In the genomic region with DNA sequence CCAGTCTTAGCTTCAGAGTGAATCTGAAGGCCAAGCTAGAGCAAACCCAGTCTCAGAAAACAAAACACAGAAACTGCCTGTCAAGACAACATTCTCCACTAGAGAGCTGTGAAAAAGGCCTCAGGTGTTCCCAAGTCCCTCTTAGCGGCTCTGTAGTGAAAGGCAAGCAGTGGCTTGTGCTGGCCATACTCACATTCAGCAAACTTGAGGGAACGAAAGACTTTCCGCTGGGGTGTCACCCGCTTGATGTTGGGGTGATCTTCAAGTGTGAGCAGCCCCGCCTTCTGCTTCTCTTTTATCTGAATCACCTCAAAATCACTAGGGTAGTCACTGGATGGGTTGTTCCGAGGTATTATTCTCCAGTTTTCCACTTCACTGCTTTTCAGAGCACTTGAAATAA, we compare ENCODE assay signal across 30 mouse cellular contexts. TPM values are rescaled to one million over a fixed set of nuclear protein-coding genes. Genes with fewer than 3 reads are reported as not detected.
A peak's percentile ranks its signal among the peaks of the same experiment; 100 is the strongest.
DNase-seq lines count a peak whose midpoint lies in the region; ATAC-seq and TF ChIP-seq lines count a peak whose summit lies in the region.
"Had no signal": no experiment of that assay in that cellular context is flagged by ENCODE, and none has a peak within 500 bp of the region (broad histone marks: within the 10 kb centered on the region; RNA-seq: fewer than 3 reads in every experiment).

No protein-coding gene starts in this region.

- no peak for TF ChIP-seq EP300 in stomach, postnatal 0 days (optimal IDR thresholded peaks at IDR 0.05)
- TF ChIP-seq EP300 in ES-Bruce4 (IDR thresholded peaks at IDR 0.05; ENCODE audit: insufficient read depth, low read depth, low read length): no peak

- H3K27me3 ChIP-seq in stomach, embryonic 16.5 days (ENCODE audit: control insufficient read depth, insufficient read depth, low read length): no peaks in the 10 kb centered on the region
- no peaks in the 10 kb centered on the region for H3K27me3 ChIP-seq in stomach, postnatal 0 days (ENCODE audit: control insufficient read depth, insufficient read depth, low read length)
- H3K27me3 ChIP-seq in ES-Bruce4 (ENCODE audit: control insufficient read depth, insufficient read depth, low read length, poor library complexity, severe bottlenecking): no peaks in the 10 kb centered on the region
- no peaks in the 10 kb centered on the region for H3K27me3 ChIP-seq in forebrain, postnatal 0 days (ENCODE audit: insufficient read depth, low read length)
- H3K27me3 ChIP-seq: embryonic facial prominence, embryonic 12.5 days; forebrain, embryonic 12.5 days; heart, embryonic 13.5 days; midbrain, embryonic 15.5 days had no signal

- 91% methylated on average over 6 of the region's 6 CpGs for WGBS in stomach, embryonic 16.5 days
- WGBS in stomach, postnatal 0 days: 83% methylated on average over 6 of the region's 6 CpGs
- 83% methylated on average over 6 of the region's 6 CpGs for WGBS in forebrain, postnatal 0 days

- no peak for ATAC-seq in stomach, embryonic 16.5 days (ENCODE audit: insufficient read depth, low FRiP score)
- ATAC-seq in stomach, postnatal 0 days (ENCODE audit: low FRiP score, low TSS enrichment): no peak
- ATAC-seq in activated CD4-positive, CD25-positive, alpha-beta regulatory T cell, adult 4 months: peak; percentile 34
- ATAC-seq in forebrain, postnatal 0 days: no peak
- ATAC-seq: hindbrain, postnatal 0 days; midbrain, embryonic 15.5 days had no signal

- no peak for DNase-seq in stomach, postnatal 0 days (ENCODE audit: low spot score)
- no peak for DNase-seq in layer of hippocampus, adult 9-11 months
- no peak for DNase-seq in forebrain, postnatal 0 days
- no peak for DNase-seq in B cell, adult 2 months
- DNase-seq: adrenal gland, adult 2 months; cerebellum, adult 18-20 months; cerebellum, postnatal 14 days; gastrocnemius, postnatal 25 days; heart, adult 2 months; heart, postnatal 14 days; kidney, adult 18-20 months; kidney, postnatal 14 days; lung, postnatal 4 days; thymus, postnatal 14 days had no signal

- no peak overlapping the region for H3K9ac ChIP-seq in stomach, embryonic 16.5 days (ENCODE audit: low read length)
- H3K9ac ChIP-seq in stomach, postnatal 0 days (ENCODE audit: low read length): no peak overlapping the region
- H3K9ac ChIP-seq in ES-Bruce4 (ENCODE audit: low read depth, poor library complexity, severe bottlenecking): no peak overlapping the region; the same call in 1 of the 2 replicates
- H3K9ac ChIP-seq in forebrain, postnatal 0 days: no peak overlapping the region
- H3K9ac ChIP-seq: embryonic facial prominence, embryonic 12.5 days; forebrain, embryonic 12.5 days; heart, embryonic 13.5 days; midbrain, embryonic 15.5 days had no signal

- peak overlapping the region; percentile 29; the same call in 1 of the 2 replicates for H3K27ac ChIP-seq in stomach, embryonic 16.5 days (ENCODE audit: low read length)
- no peak overlapping the region for H3K27ac ChIP-seq in stomach, postnatal 0 days (replicated peaks)
- peak overlapping the region; percentile 23 for H3K27ac ChIP-seq in ES-Bruce4 (ENCODE audit: insufficient read depth, low read length)
- no peak overlapping the region for H3K27ac ChIP-seq in forebrain, postnatal 0 days (ENCODE audit: low read depth, low read length)
- H3K27ac ChIP-seq: embryonic facial prominence, embryonic 12.5 days; forebrain, embryonic 12.5 days; heart, adult 2 months; heart, embryonic 13.5 days; hindbrain, postnatal 0 days; midbrain, embryonic 15.5 days had no signal

- TF ChIP-seq CTCF in stomach, postnatal 0 days (IDR thresholded peaks at IDR 0.05; ENCODE audit: low read depth): no peak
- no peak for TF ChIP-seq CTCF in ES-Bruce4 (IDR thresholded peaks at IDR 0.05; ENCODE audit: low read depth, low read length)
- no peak for TF ChIP-seq CTCF in forebrain, postnatal 0 days (IDR thresholded peaks at IDR 0.05; ENCODE audit: low read depth)

- peaks cover 15% of the 10 kb centered on the region for H3K36me3 ChIP-seq in stomach, embryonic 16.5 days (ENCODE audit: control insufficient read depth, insufficient read depth, low read length)
- H3K36me3 ChIP-seq in stomach, postnatal 0 days (ENCODE audit: control insufficient read depth, insufficient read depth, low read length): peaks cover 15% of the 10 kb centered on the region
- H3K36me3 ChIP-seq in ES-Bruce4 (ENCODE audit: control insufficient read depth, insufficient read depth, low read length, poor library complexity, severe bottlenecking): peaks cover 55% of the 10 kb centered on the region
- H3K36me3 ChIP-seq in forebrain, postnatal 0 days (ENCODE audit: insufficient read depth): peaks cover 54% of the 10 kb centered on the region

- no peaks in the 10 kb centered on the region for H3K9me3 ChIP-seq in stomach, embryonic 16.5 days (replicated peaks; ENCODE audit: control insufficient read depth, low read length)
- no peaks in the 10 kb centered on the region for H3K9me3 ChIP-seq in stomach, postnatal 0 days (ENCODE audit: control insufficient read depth, low read length)
- H3K9me3 ChIP-seq in ES-Bruce4 (replicated peaks; ENCODE audit: control insufficient read depth, insufficient read depth, low read length, poor library complexity, severe bottlenecking): no peaks in the 10 kb centered on the region
- H3K9me3 ChIP-seq in forebrain, postnatal 0 days (ENCODE audit: low read length): no peaks in the 10 kb centered on the region
- H3K9me3 ChIP-seq: embryonic facial prominence, embryonic 12.5 days; forebrain, embryonic 12.5 days; heart, embryonic 13.5 days; midbrain, embryonic 15.5 days had no signal

- peaks cover 13% of the 10 kb centered on the region for H3K4me1 ChIP-seq in stomach, embryonic 16.5 days (ENCODE audit: control insufficient read depth, insufficient read depth, low read length)
- no peaks in the 10 kb centered on the region; the same call in 1 of the 2 replicates for H3K4me1 ChIP-seq in stomach, postnatal 0 days (replicated peaks; ENCODE audit: control insufficient read depth, insufficient read depth)
- peaks cover 12% of the 10 kb centered on the region for H3K4me1 ChIP-seq in ES-Bruce4 (ENCODE audit: control insufficient read depth, insufficient read depth, low read length)
- H3K4me1 ChIP-seq in forebrain, postnatal 0 days (ENCODE audit: insufficient read depth): no peaks in the 10 kb centered on the region
- H3K4me1 ChIP-seq: embryonic facial prominence, embryonic 12.5 days; forebrain, embryonic 12.5 days; midbrain, embryonic 15.5 days had no signal

- no peak for TF ChIP-seq POLR2A in ES-Bruce4 (IDR thresholded peaks at IDR 0.05; ENCODE audit: insufficient read depth, low read length)

- no peak overlapping the region for H3K4me3 ChIP-seq in stomach, embryonic 16.5 days (replicated peaks; ENCODE audit: low read length)
- H3K4me3 ChIP-seq in stomach, postnatal 0 days (ENCODE audit: low read depth, low read length): no peak overlapping the region
- no peak overlapping the region for H3K4me3 ChIP-seq in ES-Bruce4 (ENCODE audit: low read depth, low read length)
- no peak overlapping the region for H3K4me3 ChIP-seq in forebrain, postnatal 0 days (ENCODE audit: low read depth, low read length)
- H3K4me3 ChIP-seq: embryonic facial prominence, embryonic 12.5 days; erythroblast, embryonic 14.5 days; forebrain, embryonic 12.5 days; heart, adult 2 months; heart, embryonic 13.5 days; midbrain, embryonic 15.5 days had no signal

- H3K4me2 ChIP-seq in stomach, embryonic 16.5 days (ENCODE audit: low read depth, low read length): no peak overlapping the region
- no peak overlapping the region for H3K4me2 ChIP-seq in stomach, postnatal 0 days (replicated peaks; ENCODE audit: low read depth)
- H3K4me2 ChIP-seq in forebrain, postnatal 0 days (ENCODE audit: low read depth): no peak overlapping the region
- H3K4me2 ChIP-seq: embryonic facial prominence, embryonic 12.5 days; forebrain, embryonic 12.5 days; heart, embryonic 13.5 days; midbrain, embryonic 15.5 days had no signal

RNA-seq across cellular contexts. Expression of a gene that starts 12.7 kb away (rescaled TPM):
- 108 and 115 TPM in 2 replicates for polyA plus RNA-seq in stomach, embryonic 16.5 days (2015; fragmentation: Nextera tagmentation; extraction: Ambion mirVana)
- 37.1 and 38.4 TPM in 2 replicates for polyA plus RNA-seq in stomach, postnatal 0 days (2015; fragmentation: Nextera tagmentation; extraction: Ambion mirVana)
- polyA plus RNA-seq in ES-Bruce4 (2011; ENCODE audit: insufficient read depth, insufficient read length, low read depth, missing spikeins): 117 and 118 TPM in 2 replicates
- 10 to 100 TPM; 28.6 to 44.1 TPM for polyA plus RNA-seq in activated CD4-positive, CD25-positive, alpha-beta regulatory T cell, adult 4 months (2017; shearing (Covaris generic))
- total RNA-seq in forebrain, postnatal 0 days (2014; rRNA removed): 72.4 and 75.5 TPM in 2 replicates
- polyA plus RNA-seq in forebrain, postnatal 0 days (2015; fragmentation: Nextera tagmentation; extraction: Ambion mirVana): 37.7 and 48.0 TPM in 2 replicates

RNA-seq across cellular contexts. Expression of a gene that starts 29.2 kb away (rescaled TPM):
- polyA plus RNA-seq in stomach, embryonic 16.5 days (2015; fragmentation: Nextera tagmentation; extraction: Ambion mirVana): 31.0 and 39.2 TPM in 2 replicates
- polyA plus RNA-seq in stomach, postnatal 0 days (2015; fragmentation: Nextera tagmentation; extraction: Ambion mirVana): 21.3 and 21.4 TPM in 2 replicates
- 19.2 and 20.6 TPM in 2 replicates for polyA plus RNA-seq in ES-Bruce4 (2011; ENCODE audit: insufficient read depth, insufficient read length, low read depth, missing spikeins)
- polyA plus RNA-seq in activated CD4-positive, CD25-positive, alpha-beta regulatory T cell, adult 4 months (2017; shearing (Covaris generic)): 10 to 100 TPM; 44.3 to 54.5 TPM
- 144 and 158 TPM in 2 replicates for total RNA-seq in forebrain, postnatal 0 days (2014; rRNA removed)
- 144 and 164 TPM in 2 replicates for polyA plus RNA-seq in forebrain, postnatal 0 days (2015; fragmentation: Nextera tagmentation; extraction: Ambion mirVana)

RNA-seq across cellular contexts. Expression of a gene that starts 29.2 kb away (rescaled TPM):
- 0.30 and 0.66 TPM in 2 replicates for polyA plus RNA-seq in stomach, embryonic 16.5 days (2015; fragmentation: Nextera tagmentation; extraction: Ambion mirVana)
- 0.24 and 0.30 TPM in 2 replicates for polyA plus RNA-seq in stomach, postnatal 0 days (2015; fragmentation: Nextera tagmentation; extraction: Ambion mirVana)
- 0.28 TPM in 1 of 2 replicates, not detected in the other for polyA plus RNA-seq in ES-Bruce4 (2011; ENCODE audit: insufficient read depth, insufficient read length, low read depth, missing spikeins)
- polyA plus RNA-seq in activated CD4-positive, CD25-positive, alpha-beta regulatory T cell, adult 4 months (2017; shearing (Covaris generic)): not detected
- total RNA-seq in forebrain, postnatal 0 days (2014; rRNA removed): 0.08 TPM in 1 of 2 replicates, not detected in the other
- 0.38 and 0.98 TPM in 2 replicates for polyA plus RNA-seq in forebrain, postnatal 0 days (2015; fragmentation: Nextera tagmentation; extraction: Ambion mirVana)
- total RNA-seq: gastrocnemius, postnatal 25 days; heart, adult 2 months; hindbrain, postnatal 0 days; liver, adult 2 months had no signal
- polyA plus RNA-seq: adrenal gland, adult 2 months; erythroblast, embryonic 14.5 days; liver, adult 2 months had no signal

RNA-seq across cellular contexts. Expression of a gene that starts 44.3 kb away (rescaled TPM):
- polyA plus RNA-seq in stomach, embryonic 16.5 days (2015; fragmentation: Nextera tagmentation; extraction: Ambion mirVana): not detected in 2 replicates
- polyA plus RNA-seq in stomach, postnatal 0 days (2015; fragmentation: Nextera tagmentation; extraction: Ambion mirVana): not detected in 2 replicates
- not detected in 2 replicates for polyA plus RNA-seq in ES-Bruce4 (2011; ENCODE audit: insufficient read depth, insufficient read length, low read depth, missing spikeins)
- polyA plus RNA-seq in activated CD4-positive, CD25-positive, alpha-beta regulatory T cell, adult 4 months (2017; shearing (Covaris generic)): not detected
- total RNA-seq in forebrain, postnatal 0 days (2014; rRNA removed): not detected in 2 replicates
- 0.12 TPM in 1 of 2 replicates, not detected in the other for polyA plus RNA-seq in forebrain, postnatal 0 days (2015; fragmentation: Nextera tagmentation; extraction: Ambion mirVana)
- total RNA-seq: adrenal gland, adult 2 months; gastrocnemius, postnatal 25 days; heart, adult 2 months; heart, postnatal 14 days; hindbrain, postnatal 0 days; liver, adult 2 months; megakaryocyte-erythroid progenitor cell, adult 5-6 weeks had no signal
- polyA plus RNA-seq: erythroblast, embryonic 14.5 days; heart, adult 2 months; heart, embryonic 13.5 days; hindbrain, embryonic 11.5 days; limb, embryonic 11.5 days; liver, adult 2 months; liver, embryonic 16.5 days; lung, embryonic 16.5 days; midbrain, embryonic 15.5 days; neural tube, embryonic 14.5 days had no signal

RNA-seq across cellular contexts. Expression of a gene that starts 59.2 kb away (rescaled TPM):
- 11.0 and 11.3 TPM in 2 replicates for polyA plus RNA-seq in stomach, embryonic 16.5 days (2015; fragmentation: Nextera tagmentation; extraction: Ambion mirVana)
- 5.9 and 6.2 TPM in 2 replicates for polyA plus RNA-seq in stomach, postnatal 0 days (2015; fragmentation: Nextera tagmentation; extraction: Ambion mirVana)
- polyA plus RNA-seq in ES-Bruce4 (2011; ENCODE audit: insufficient read depth, insufficient read length, low read depth, missing spikeins): 7.3 and 7.5 TPM in 2 replicates
- 10 to 100 TPM in 1 of 2 experiments, 1 to 10 TPM in 1; 9.8 to 13.4 TPM for polyA plus RNA-seq in activated CD4-positive, CD25-positive, alpha-beta regulatory T cell, adult 4 months (2017; shearing (Covaris generic))
- total RNA-seq in forebrain, postnatal 0 days (2014; rRNA removed): 17.6 and 21.1 TPM in 2 replicates
- polyA plus RNA-seq in forebrain, postnatal 0 days (2015; fragmentation: Nextera tagmentation; extraction: Ambion mirVana): 10.1 and 10.9 TPM in 2 replicates

Comparison
In these comparisons a context has a peak if more than half of its experiments do, and no peak if none do; other contexts are left out.
1. H3K27ac ChIP-seq: peak in stomach, embryonic 16.5 days (single experiment) and ES-Bruce4 (single experiment); none in stomach, postnatal 0 days (single experiment) and forebrain, postnatal 0 days (single experiment).